Mouse (Mus musculus): ENCODE results near the gene Pld1.
A peak's percentile ranks its signal among the peaks of the same experiment; 100 is the strongest.

Pld1 gene

DNA sequence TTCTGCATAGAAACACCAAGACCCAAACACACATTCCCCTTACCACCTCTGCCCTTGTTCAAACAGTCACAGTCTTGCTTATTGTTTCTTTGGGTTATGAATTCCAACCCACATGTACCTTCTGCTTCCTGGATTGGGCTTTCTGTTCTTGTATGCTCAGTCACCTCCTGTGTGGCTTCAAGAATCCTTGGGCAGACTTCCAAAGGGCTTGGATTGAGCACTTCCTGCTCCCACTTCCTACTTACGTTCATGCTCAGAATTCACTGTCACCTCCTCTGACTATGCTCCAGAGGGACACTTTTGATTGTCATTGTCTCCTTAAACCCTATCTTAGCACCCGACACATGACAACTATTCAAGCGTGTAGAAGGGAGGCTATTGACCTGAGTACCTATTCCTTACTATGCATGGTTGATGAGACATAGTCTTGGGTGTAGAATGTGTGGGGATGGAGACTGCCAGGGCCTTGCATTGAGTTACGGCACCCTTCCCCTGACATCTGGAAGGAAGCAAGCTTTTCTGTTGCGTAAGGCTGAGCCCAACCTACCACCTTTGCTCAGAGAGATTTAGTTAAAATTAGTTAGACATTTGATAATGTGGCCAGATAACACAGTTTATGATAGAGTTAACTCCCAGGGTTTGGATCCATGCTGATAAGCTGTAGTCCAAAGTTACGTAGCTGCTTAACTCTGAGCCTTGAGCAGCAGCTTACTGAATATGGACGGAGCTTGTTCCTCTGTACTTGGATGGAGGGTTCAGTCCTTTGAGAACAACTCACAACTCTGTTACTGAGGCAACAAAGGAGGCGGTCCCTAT, 55.9 kb downstream of the Pld1 start:
- no peak for DNase-seq

DNA sequence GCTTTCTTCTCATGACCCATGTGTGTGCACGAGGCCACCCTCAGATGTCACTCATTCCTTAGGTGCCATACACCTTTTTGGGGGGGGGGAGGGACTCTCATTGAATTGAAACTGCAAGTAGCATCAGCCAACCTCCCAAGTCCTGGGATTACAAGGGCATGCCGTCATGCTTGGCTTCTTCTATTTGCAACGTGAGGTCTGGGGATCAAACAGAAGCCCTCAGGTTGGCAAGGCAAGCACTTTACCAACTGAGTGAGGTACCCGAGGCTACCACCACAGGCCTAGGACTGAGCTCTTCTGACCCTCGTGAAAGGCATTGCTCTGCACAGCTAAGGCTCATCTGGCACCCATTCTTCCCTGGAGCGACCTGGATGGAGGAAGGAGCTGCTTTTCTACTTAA, 65.8 kb downstream of the Pld1 start:
- DNase-seq = no peak

DNA sequence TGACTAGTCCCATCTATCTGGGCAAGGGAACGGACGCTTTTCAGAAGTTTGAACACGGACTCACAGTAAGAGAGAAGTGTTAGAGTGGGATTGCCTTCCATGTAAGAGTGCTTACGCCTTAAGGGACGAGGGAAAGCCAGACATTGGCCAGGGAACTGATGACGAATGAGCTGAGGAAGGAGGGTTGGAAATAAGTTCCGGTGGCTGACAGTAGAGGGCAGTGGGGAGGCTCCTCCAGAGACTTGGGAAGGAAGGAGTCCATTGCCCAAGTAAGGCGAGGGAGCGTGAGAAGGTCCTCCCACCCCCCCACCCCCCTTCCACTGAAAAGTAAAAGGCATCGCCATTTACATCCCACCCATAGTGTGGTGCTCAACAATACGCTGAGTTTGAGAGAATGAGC, 69.2 kb downstream of the Pld1 start:
- DNase-seq = no peak

DNA sequence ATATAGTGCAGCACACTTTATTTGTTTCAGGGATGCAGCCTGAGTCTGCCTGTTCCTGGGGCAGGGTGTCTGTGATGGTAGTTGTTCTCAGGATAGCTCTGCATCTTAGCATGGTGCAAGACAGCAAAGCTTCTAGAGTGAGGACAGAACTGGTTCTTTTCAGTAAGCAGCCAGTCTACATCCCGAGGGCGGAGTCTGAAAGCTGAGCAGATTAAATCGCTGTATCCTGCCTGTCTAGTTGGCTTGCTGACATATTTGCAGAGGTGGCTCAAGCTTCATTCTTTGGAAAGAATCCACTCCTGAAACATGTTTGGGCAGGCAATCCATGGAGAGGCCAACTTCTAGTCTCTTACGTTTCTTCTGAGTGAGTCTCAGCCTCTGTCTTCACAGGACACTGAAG, 69.9 kb downstream of the Pld1 start:
- no peak for DNase-seq

DNA sequence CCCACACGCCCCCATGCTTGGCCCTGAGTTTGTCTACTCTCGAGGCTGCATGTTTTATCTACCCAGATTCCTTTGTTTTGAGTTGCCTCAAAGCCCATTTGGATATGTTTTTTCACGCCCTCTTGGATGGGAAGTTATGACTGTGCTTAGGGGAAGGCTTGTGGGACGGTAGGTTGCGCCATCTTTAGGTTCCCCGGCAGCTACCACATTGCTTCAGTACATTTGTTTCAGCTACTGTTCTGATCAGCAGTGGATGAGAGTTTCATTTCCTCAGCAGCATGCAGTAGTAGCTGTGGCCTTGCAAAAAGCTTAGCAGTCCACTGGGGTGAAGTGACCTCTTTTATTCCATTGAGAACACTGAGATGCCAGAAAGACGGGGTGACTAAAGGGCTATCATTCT, 73.7 kb downstream of the Pld1 start:
- no peak for DNase-seq

DNA sequence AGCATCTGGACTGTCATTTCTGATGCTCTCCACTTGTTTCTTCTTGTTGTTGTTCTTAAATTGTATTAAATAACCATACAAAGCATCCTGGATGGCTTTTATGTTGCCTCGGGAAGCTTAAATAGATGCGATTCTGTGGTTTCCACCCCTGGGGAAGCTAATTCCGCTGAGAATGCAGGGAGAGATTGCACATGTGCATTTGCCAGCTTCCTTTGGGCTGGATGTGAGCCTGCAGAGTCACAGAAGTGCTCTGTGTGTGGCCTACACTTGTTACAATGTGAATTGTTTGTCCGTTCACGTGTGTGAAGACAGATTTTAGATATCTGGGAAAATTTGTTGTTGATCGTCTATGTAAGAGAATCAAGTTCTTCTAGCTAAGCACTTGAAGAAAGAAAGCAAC, 74.9 kb downstream of the Pld1 start:
- DNase-seq = no peak

DNA sequence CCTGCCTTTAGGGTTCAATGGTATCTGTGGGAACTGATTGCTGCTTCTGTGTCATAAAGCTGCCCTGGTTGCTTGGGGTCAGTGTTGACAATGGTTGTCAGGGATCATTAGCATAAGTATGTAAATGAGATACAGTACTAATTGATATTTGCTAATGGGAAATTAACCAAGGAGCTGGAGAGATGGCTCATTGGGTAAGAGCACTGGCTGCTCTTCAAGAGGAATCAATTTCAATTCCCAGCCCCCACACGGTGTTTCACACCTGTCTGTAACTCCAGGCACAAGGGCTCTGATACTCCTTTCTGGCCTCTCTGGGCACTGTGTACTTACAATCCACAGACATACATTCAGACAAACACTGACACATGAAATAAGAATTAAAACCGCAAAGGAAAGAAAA, 78.5 kb downstream of the Pld1 start:
- DNase-seq = no peak

DNA sequence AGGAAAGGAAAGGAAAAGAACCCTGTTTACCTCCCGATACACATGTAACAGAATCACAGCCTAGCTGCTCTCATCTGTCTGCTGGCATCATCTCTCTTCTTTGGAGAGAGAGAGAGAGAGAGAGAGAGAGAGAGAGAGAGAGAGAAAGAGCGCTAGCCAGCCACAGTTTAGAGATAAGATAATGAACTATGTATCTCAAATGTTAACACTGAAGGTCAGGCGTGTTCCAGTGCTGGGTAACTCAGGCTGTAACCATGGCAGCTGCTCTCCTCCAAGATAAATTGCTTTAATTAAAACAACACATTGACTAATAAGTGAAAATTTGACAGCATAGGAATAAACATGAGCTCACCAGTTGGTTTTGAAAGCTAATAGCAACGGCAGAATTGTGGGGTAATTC, 81.2 kb downstream of the Pld1 start:
- DNase-seq = no peak

DNA sequence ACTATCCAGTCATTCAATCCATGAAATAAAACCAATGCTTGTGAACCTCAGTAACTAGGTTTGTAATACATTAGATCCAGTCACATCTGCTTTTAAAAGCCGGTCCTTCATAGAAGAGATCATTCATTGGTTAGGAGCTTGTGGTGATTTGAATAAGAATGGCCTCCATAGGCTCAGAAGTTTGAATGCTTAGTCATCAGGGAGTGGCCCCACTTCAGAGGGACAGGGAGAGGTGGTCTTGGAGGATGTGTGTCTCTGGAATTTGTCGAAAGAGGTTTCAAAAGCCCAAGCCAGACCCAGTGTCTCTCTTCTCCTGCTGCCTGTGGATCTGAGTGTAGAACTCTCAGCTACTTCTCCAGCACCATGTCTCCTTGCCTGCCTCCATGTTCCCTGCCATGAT, 81.9 kb downstream of the Pld1 start:
- no peak for DNase-seq

DNA sequence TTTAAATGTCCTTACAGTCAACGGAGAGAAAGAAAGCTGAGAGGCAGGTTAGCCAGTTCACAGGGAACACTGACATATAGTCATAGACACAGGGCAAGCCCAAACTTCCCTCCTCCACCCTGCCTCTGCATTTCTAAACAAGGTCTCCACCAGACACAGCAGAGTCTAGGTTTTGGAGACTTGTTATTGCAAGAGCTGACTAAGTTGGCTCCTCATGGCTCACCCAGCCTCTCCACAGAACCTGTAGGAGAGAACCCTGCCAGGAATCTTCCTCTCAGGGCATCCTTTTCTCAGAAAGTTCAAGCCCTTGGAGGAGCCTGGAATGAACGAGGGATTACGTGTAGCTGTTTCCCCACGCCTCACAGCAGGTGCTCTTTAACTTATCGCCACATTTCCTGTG, 83.7 kb downstream of the Pld1 start:
- no peak for DNase-seq

DNA sequence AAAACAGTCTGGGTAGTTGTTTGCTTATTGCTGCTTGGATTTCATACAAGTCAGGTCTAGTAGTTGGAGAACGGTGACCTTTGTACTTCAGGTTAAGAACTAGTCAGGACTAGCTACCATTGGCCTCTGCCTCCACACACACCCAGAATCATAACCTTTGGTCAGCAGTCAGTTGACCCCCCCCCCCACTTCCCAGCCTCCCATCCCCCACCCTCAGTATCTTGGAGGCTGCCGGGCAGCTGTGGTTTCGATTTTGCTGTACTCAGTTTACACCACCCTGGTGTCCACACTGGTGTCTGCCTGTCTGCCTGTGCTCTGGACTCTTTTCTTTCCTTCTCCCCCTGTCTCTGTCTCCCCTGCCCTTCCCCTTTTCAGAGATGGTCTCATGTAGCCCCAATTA, 88.4 kb downstream of the Pld1 start:
- DNase-seq = peak; percentile 31

DNA sequence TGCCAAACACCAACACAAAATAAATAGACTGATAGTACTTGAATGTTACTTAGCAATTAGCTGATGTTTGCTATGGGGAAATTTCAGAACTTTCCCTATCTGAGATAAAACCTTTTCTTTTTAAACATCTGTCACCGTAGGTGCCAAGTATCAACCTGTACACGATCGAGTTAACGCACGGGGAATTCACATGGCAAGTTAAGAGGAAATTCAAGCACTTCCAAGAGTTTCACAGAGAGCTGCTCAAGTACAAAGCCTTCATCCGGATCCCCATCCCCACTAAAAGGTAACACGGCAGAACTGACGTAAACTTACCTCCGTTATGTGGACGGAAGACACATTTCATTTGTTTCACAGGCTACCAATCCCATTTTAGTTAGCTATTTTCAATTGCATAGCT, 90.0 kb downstream of the Pld1 start:
- no peak for DNase-seq

DNA sequence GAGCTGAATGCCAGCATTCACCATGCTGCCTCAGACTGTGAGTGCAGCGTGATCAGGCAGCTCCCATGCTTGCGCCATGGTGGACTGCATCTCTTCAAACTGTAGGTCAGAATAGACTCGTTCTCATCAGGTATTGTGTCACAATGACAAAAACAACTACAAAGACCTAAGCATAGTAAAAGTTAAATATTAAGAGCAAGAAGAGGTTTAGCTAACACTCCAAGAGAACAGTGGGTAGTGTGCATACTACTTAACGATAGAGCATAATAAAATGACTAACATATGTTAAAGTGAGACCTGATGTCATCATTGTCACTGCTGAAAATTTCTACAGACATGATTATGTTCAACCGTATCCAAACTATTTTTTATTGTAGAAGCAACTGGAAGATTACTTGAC, 92.4 kb downstream of the Pld1 start:
- no peak for DNase-seq

DNA sequence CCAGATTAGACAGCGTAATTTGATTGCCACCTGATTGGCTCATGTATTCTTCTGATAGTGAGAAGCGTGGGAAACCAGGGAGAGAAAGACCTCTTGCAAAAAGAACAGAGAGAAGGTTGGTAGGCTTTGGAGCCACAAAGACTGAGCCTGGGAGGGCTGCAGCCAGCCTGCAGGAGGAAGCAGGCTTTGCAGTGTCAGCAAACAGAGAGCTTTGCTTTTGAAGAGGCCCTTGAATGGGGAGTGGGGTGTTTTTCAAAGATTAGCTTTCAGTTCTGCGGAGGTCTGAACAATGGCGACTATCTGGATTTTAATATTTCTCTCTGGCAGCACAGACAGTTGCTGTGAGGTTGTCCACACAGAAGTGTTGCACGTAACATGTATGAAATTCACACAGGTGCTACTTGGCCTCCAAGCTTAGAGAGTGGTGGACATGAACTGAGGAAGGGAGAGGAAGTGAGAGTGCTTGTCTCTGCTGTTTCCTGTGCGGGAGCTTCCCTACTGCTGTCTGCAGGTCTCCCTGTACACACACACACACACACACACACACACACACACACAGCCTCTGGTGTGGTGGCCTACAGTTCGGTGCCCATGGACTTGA, 93.2 kb downstream of the Pld1 start:
- DNase-seq = no peak

DNA sequence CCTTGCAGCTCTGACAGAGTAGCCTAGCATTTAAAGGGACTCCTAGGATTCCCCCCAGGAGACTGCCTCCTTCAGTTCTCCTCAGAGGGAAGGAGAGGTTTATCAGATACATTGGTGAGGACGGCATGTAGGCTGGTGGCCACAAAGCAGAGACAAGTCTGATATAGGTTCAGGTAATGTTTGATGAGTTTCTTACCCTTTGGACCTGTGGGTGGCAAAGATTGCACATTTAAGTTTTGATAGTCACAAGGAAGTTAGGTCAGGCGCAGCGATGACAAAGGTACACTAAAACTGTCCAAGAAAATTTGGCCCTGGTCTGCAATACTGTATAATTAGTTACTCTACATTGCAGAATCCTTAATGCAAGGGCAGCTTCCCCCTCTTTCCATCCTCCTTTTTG, 95.4 kb downstream of the Pld1 start:
- DNase-seq = no peak

DNA sequence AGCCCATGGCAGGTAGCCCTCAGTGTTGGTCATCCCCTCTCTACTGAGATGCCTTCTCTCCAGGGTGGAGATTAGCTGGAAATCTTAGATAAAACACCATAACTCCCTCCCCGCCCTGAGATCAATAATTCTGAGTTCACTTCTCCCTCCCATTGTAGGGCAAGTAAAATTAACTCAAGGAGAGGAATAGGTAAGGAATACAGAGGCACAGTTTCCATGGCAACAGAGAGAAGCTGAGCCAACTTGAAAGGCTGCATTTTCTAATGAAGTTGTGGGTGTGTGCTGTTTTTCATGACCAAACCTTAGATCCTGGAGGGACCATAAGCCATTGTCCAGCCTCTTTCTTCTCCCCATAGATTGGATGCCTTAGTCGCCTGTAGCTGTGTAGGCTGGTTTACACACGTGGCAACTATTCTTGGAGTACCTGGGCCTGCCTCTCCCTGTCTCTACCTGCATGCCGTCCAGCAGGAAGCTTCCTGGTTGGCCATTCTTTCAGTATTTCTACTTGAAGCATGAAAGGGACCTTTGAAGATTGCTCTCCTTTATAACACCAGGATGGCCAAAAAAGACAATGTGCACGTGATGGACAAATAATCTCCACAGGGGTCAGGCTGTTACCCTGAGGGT, 96.3 kb downstream of the Pld1 start:
- DNase-seq = no peak

DNA sequence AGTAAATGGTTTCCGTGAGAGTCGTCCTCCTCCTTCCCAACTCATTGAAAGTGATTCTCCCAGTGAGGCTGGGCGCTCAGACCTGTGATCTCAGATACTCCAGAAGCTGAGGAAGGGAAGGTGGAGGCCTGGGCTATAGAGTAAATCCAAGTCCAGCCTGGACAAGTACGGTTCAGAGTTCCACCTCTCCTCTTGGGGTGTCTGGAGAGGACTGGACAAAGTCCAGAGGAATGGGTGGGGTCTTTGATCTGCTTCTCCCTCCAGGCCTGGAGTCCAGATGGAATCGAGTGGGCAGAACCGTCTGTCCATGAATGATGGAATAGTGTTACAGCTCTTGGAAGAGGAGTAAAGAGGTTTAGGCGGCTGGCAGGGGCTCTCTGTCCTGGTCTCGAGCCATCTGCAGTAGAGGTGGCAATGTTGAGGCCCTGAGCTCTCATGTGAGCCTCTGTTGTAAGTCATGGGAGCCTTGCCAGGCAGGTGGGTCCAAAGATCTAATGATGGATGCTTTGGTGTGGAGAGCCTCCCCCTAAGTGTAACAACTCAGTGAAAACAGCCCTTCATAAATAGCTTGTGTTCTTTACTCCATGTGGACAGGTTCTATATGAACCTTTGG, 98.9 kb downstream of the Pld1 start:
- DNase-seq = no peak

DNA sequence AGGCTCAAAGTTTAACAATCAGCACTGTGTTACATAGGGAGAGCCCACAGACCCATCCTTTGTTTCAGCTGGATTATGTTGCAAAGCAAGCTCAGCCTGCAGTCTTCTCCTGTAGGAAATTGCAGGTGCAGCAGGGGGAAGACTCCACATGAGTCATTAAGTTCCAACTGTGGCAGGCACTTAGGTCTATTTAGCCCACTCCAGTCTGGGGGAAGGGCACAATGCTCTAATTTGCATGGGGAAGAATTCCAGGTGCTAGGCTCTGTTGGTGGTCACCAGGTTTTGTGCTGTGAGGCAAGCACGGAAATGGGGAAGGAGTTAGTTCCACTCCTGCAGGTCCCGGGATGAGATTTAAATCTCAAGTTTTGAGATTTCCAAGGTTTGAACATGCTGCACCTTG, 99.6 kb downstream of the Pld1 start:
- no peak for DNase-seq

DNA sequence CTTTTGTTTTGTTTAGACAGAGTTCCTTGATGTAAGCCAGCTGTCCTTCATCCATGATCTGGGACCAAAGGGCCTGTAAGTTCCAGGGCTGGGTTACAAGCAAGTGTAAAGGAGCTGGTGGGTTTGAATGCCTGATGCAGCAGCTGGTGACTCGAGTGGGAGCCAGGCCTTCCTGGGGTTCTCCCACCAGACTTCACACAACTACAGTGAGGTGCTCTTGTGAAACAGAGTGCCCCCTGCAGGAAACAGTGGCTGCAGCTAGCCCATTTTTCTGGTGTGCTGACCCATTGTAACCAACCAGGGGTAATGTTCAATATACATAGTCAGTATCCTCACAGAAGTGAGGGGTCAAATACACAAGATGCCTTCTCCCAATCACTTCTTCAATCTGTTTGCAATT, 101.3 kb downstream of the Pld1 start:
- no peak for DNase-seq

DNA sequence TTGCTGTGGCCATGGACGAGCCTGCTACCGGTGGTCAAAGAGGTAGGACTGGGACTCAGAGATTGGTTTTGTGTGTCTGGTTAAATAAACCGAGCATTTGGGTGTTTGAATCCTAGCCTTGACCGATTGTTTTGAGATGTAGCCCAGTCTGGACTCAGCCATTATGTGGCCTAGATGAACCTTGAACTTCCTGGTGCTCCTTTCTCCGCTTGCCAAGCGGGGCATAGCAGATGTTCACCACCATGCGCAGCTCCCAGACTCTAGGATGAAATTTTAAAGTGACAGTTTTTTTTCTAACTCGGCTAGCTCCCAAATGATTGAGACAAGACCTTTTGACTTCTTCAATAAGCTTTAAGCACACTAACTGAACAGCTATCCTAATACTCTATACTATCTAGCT, 102.7 kb downstream of the Pld1 start:
- no peak for DNase-seq

DNA sequence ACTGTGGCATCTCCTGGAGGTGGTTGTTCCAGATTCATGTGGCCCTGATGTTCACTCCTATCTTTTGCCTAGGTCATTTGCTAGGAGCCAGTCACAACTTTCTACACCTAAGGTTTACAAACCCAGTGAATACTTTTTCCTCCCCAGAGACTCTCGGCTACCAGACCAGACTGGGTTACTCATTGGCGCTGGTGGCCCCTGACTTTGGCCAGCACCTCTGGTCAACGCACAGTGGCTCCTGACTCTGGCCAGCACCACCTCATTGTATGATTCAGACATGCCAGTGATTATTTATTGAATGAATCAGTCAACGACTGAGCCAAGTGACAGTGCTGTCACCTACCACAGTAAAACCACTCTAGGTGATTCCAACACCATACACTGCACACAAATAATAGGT, 103.9 kb downstream of the Pld1 start:
- no peak for DNase-seq

DNA sequence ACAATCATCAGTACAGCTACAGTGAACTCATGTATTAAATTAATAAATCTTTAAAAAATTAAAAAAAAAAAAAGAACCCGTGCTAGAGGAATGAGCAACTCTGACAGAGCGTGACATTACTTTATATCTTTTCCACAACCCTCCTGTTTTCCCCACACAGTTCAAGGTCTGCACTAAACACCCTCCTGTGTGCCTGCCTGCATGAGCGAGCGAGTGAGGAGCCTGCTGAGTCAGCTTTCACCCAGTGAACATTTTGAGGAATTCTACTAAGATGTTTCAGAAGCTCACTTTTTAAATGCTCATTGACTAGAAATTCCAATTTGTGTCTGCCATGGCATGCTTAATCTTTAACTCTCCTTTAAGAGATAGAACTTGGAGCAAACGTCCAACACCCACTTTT, 109.1 kb downstream of the Pld1 start:
- DNase-seq = no peak

DNA sequence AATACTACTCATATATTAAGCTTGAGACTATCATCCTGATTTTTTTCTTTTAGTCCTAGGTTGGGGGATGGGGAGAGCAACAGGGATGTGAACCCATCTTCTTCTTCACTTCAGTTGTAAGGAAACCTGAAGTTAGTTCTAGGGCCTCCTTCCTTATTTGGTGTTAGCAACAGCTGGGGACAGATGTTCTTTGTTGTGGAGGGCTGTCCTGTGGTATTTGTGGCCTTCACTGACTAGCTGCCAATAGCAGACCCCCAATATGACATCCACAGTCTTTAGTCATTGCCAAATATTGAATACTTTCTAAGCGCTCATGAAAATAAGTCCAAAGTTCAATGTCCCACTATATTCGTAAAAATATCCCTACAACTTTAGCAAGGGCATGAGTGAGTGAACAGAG, 111.0 kb downstream of the Pld1 start:
- DNase-seq = no peak

DNA sequence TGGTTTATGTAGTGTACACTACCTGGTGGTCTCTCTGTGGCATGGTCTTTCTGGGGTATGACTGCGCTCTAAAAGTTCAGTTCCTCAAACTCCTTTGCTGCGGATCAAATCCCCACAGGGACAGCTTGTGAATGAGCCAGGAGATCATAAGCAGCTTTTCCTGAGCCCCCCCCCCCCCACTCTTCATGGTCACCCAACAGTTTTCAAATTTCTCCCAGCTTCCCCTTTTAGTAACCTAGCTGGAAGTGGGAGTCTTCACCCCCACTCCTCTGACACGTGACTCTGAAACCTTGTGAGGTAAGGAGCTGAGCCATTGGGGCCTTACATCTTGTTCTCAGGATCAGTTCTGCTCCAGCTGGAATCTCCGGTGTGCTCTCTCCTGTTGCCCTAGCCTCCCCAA, 114.6 kb downstream of the Pld1 start:
- no peak for DNase-seq

Data from kidney, adult 18-20 months (tissue).